Mouse (Mus musculus): Measurements from ENCODE around the gene Dnajc16.
A peak's percentile ranks its signal among the peaks of the same experiment; 100 is the strongest.

Gene Dnajc16

GRCm38 (mm10) chr4:141762102-141762598, 28.6 kb downstream of the Dnajc16 start:
- DNase-seq = no peak

DNA sequence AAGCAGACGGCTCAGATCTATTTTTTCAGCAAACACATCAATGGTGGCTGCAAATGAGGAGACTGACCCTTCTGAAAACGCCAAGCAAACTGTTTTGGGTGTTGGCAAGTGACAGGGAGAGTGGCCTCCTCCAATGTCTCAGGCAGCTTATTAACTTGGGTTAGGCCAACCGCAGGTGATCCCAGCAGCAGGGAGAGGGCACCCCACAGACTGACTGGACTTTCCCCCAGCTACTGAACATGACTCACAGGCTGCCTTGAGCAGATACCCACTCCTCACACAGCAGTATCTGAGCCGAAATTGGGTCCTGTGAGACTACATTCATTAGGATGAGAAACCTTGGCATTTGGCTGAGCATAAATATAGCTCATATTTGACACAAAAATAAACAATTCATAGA, 29.8 kb downstream of the Dnajc16 start:
- DNase-seq = no peak

DNA sequence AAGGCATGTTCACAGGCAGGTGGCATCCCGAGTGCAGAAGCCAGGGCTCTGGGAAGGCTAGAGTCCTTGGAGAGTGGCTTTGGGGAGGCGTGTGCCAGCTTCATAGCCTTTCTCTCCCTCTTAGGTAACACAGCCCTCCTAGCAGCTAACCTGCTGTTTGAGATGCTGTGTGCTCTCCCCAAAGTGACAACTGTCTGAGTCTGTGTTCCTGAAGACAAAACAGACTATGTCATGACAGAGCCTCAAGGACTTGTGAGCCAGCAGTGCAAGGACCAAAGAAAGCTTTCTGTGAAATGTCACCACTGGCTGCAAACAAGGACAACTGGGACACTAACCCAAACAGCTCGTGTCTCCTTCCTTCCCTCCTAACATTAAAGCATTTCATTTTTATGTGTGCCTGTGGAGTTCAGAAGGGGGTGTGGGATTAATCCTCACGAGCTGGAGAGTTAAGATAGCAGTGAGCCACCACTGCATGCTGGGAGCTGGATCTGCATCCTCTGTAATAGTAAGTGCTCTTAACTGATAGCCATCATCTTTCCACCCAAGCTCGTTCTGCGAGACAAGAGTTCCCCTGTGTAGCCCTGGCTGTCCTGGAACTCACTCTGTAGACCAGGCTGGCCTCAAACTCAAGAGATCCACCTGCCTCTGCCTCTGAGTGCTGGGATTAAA, 31.7 kb downstream of the Dnajc16 start:
- no peak for DNase-seq

- no peak for DNase-seq
Measured at GRCm38 (mm10) chr4:141757124-141757523, 33.6 kb downstream of the Dnajc16 start.

- DNase-seq = no peak
Measured at GRCm38 (mm10) chr4:141755375-141755930, 35.3 kb downstream of the Dnajc16 start.

DNA sequence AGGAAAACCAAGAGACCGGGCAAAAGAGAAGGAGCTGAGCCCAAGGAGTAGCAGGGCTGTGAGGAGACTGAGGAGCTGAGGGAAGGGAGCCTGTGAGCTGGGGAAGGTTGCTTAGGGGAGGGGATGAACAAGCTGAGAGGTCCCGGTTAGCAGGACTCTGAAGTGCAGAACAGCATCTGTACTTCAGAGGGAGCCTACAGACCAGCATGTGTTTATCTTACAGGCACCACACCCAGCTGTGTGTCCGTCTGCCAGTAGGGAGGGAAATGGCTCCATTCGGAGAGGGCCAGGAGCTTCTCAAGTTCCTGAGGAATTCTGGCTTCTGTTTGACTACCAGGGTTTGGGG, 38.7 kb downstream of the Dnajc16 start:
- peak; percentile 30 for DNase-seq

DNA sequence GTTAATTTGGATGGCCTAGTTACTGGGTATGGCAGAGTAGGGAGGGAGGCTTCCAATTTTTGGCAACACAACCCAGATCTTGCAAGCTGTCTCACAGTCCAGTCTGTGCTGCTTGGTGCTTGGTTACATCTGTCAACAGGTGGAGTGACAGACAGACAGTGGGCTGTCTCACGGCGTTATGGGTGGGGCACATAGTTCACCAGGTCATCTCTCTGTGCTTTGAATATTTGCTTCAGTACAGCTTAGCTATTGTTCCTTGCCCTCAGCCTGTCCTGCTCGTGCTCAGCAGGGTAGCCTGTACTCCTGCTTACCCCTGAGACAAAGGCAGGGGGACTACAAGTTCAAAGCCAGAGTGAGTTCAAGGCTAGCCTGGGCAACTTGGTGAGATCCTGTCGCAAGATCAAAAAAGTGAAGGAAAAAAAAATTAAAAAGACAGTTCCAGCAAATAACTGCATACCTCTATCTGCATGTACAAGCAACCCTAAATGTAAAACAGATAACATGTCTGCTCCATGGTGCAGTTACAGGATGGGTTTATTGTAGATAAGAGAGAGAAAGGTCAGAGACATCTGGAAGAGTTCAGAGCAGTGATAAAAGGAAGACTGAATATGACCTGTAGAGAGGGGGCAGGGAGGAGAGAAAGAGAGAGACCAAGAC, 39.2 kb downstream of the Dnajc16 start:
- DNase-seq = no peak

DNA sequence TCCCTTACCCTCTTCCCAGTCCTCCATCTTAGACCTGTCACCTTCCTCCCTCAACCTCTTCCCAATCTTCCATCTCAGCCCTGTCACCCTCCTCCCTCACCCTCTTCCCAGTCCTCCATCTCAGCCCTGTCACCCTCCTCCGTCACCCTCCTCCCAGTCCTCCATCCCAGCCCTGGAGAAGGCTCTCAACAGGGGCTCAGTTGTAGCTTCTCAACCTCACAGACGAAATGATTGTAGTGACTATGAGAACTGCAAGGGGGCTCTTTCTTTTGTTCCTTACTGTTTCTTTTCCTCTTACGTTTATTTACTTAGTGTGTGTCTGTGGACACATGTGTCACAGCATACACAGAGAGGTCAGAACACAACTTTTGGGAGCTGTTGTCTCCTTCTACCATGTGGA, 39.9 kb downstream of the Dnajc16 start:
- DNase-seq = no peak

DNA sequence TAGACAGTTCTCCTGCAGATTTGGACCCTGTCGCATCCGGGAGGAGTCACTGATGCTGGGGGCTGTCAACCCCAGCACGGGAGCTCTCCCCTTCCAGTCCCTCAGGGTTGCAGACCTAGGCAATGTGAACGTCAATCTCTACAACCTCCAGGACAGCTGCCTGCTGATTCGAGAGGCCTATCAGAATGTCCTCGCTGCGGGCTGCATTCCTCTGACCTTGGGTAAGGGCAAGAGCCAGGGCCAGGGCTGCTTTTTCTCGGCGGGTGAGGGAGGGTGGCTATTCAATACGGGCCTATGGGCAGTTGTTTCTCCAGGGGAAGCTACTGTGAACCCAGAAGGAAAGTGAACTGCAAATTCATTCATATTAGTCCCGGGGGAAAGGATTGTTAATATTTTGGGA, 41.2 kb downstream of the Dnajc16 start:
- DNase-seq = no peak

DNA sequence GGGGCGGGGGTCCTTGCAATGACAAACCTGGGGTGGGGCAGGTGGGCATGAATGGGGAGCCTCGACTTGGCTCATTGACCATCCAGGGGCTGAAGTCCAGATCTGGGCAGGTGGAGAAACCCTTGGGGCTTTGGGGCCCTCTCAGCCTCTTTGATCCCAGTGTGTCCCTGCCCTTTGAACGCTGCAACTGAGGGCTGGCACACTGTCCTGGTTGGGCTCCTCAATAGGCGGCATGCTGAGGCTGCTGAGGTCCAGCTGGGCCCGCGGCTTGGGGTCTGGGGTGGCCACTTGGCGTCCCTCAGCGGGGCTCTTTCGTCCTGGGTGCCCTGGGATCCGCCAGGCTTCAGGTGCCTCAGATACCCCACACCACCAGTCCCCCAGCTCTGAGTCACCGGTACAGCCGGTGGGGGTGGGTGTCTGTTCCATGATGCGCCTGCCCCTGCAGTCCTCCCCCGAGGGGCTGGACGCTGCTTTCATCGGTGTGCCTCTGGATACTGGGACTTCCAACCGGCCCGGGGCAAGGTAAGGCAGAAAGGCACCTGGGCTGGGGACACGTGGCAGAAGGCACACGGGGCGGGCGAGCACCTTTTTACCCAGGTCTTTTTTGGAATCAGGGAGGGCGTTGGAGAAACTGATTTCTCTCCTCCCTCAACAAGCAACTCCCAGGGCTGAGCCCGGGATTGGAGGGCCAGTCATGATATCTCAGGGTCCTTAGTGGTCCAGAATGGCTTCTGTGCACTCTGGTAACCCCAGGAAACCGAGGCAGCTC, 44.0 kb downstream of the Dnajc16 start, which contains the start of gene Agmat:
Gene Agmat (plus strand): TSS at position 95 of the 769 bp plus-strand sequence.
- no peak for DNase-seq

- DNase-seq = no peak
Measured at GRCm38 (mm10) chr4:141742381-141742780, 48.4 kb downstream of the Dnajc16 start.

DNA sequence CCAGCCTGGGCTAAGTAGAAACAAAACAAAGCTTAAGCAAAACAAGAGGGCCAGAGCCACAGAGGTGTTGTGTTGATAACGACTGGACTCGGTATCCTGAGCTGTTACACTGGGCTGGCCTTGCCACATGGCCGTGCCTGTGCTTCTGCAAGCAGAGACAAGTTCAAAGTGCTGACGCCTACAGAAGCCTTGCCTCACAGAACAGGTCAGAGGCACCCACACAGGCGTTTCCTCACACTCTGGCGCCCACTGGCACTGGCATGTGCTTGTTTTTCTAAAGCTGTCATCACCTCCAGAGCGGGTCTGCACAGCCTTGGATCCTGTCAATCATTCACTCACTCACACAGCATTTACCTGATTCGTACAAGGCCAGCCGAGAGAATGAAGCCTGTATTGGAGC, 48.9 kb downstream of the Dnajc16 start:
- DNase-seq = peak; percentile 55

DNA sequence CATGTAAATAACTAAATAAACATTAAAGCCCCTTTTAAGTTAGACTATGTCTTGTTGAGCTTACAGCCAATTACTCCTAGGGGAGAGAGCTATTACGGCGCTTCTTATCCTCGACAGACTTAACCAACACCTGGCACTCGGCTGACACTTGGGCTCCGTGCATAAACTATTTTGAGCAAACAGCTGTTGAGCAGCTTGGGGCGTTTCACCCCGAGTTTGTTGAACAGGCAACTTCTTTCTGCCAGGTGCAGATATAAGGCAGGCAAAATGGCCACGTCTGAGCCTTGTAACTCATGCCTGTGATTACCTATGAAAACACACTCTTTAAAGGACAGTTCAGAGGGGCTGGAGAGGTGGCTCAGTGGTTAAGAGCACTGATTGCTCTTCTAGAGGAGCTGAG, 52.7 kb downstream of the Dnajc16 start:
- DNase-seq = no peak

DNA sequence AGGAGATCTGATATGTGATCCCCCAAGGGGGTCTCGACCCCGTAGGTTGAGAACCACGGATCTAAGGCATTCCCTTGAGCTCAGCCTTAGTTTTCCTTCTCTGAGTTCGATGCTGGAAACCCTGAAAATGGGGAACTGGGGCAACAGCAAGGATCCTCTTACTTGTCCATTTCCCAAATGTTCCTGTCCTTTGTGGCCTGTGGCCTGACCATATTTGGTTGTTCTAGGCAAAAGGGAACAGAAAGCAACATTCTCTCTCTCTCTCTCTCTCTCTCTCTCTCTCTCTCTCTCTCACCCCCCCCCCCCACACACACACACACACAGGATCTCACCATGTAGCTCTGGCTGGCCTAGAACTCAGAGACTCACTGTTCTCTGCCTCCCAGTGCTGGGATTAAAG, 53.9 kb downstream of the Dnajc16 start:
- peak; percentile 26 for DNase-seq

- no peak for DNase-seq
Measured at GRCm38 (mm10) chr4:141735206-141735560, 55.5 kb downstream of the Dnajc16 start.

DNA sequence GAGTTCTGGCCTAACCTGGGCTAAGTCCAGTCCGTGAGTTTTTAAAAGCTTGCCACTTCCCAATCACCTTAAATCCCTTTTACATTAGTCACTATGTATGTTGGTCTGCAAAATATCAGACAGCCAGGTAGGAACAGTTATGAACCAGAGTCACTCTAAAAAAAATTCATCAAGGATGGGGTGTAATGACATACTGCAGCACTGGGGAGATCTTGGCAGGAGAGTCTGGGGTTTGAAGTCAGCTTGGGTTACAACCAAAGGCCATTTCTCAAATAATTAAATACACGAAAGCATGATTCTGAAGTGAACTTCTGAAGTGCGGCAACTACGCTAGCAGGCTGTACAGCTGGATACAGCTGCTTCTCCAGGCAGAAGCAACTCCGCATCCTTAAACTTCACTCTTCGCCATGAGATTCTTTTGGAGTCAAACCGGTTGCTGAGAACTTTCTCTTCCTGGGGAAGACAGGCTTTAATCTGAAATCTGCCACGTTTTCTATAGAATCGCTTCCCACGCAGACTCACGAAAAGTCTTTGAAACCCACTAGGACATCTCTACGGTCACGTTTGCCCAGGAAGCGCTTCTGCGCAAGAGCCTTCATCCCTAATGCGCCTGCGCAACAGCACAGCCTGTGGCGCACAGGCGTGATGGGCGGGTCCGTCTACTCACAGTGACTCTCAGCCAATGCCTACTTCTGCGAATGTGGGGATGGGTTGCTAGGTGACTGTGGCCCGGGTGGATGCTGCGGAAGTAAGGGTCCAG, 56.1 kb downstream of the Dnajc16 start:
- peak; percentile 96 for DNase-seq

DNA sequence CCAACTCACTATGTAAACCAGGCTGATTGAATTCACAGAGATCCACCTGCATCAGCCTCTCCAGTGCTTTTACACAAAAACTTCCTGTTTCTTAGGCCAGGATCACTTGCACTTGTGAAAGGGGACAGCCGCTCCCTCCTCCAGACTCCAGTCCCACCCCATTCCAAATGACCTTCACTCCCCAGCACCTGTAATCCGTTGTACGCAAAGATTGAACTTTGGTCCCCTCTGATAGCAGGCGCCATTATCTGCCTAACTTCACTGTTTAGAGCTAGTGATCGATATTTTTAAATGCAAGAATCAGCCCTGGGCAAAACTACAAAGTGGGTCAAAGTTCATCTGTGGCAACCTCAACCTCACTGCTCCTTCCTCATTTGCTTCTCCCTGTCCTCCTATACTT, 59.0 kb downstream of the Dnajc16 start:
- no peak for DNase-seq

DNA sequence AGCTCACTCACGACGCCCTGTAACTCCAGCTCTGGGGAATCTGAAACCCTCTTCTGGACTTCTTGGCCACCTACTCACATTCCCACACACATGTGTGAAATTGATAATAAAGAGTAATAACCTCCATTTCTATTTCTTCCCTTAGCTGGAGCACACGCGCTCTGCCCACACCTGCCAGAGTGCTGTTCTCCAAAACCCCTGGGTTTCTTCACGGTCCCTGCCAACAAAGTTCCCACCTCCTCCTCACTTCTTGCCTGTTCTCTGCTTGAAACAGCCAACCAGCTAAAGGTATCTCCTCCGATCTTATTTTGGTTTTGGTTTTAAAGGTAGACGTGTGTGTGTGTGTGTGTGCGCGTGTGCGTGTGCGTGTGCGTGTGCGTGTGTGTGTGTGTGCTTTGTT, 60.3 kb downstream of the Dnajc16 start:
- no peak for DNase-seq

DNA sequence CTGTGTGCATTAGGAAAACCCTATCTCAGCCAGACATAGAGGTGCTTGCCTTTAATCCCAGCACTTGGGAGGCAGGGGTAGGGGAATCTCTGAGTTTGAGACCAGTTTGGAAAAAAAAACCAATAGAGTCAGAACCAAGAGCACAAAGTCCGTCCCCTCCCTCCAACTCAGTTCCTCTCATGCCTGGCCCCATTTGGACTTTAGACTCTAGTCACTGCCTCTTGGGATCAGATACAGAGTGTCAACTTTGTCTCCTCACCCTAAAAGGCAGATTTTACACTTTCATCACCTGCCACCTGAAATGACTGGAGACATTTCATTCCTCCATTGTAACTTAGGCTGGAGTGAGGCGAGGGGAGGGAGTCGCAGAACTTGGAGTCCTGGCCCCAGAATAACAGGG, 61.5 kb downstream of the Dnajc16 start:
- DNase-seq = no peak

- peak; percentile 58 for DNase-seq
Measured at GRCm38 (mm10) chr4:141725738-141726137, 65.0 kb downstream of the Dnajc16 start.

GRCm38 (mm10) chr4:141725277-141725676, 65.5 kb downstream of the Dnajc16 start:
- DNase-seq = no peak

GRCm38 (mm10) chr4:141724594-141724993, 66.1 kb downstream of the Dnajc16 start:
- DNase-seq = peak; percentile 19

- no peak for DNase-seq
Measured at GRCm38 (mm10) chr4:141723673-141724068, 67.1 kb downstream of the Dnajc16 start.

Data from lung, postnatal 36 days (tissue).